Mouse (Mus musculus) midbrain, embryonic 10.5 days (tissue): Measurements from ENCODE around the gene Otop2. TPM values are rescaled to one million over a fixed set of nuclear protein-coding genes. Genes with fewer than 3 reads are reported as not detected.
A peak's percentile ranks its signal among the peaks of the same experiment; 100 is the strongest.

Experiments
- DNase-seq: peaks from one replicate; pipeline ENCODE4 v3.0.0-alpha.2; 2017; ENCODE audit warnings: low spot score
- H3K27ac ChIP-seq: fragments of 300-500 bp; sonication (generic); replicated peaks from 2 replicates; pipeline ENCODE4 v1.5.1; 2016; ENCODE audit warnings: mild to moderate bottlenecking
- H3K27me3 ChIP-seq: fragments of 300-500 bp; sonication (generic); 2 replicates; pipeline ENCODE4 v1.6.1; 2016; ENCODE audit warnings: low read depth, mild to moderate bottlenecking; ENCODE audit not compliant: poor library complexity, severe bottlenecking
- H3K36me3 ChIP-seq: fragments of 300-500 bp; sonication (generic); 2 replicates; pipeline ENCODE4 v1.6.1; 2016; ENCODE audit warnings: mild to moderate bottlenecking, moderate library complexity
- H3K4me1 ChIP-seq: fragments of 300-500 bp; sonication (generic); 2 replicates; pipeline ENCODE4 v1.6.1; 2016
- H3K4me3 ChIP-seq: fragments of 300-500 bp; sonication (generic); 2 replicates; pipeline ENCODE4 v1.5.1; 2016; ENCODE audit warnings: mild to moderate bottlenecking, moderate library complexity
- H3K9me3 ChIP-seq: fragments of 300-500 bp; sonication (generic); replicated peaks from 2 replicates; pipeline ENCODE4 v1.6.1; 2016; ENCODE audit warnings: mild to moderate bottlenecking
- WGBS: fragments of 180-500 bp; shearing (Covaris S2); methylation state at CpG from one replicate; pipeline ENCODE4 v1.1.7; 2016; 5-methylcytosine and 5-hydroxymethylcytosine counted together
- polyA plus RNA-seq: library from polyadenylated mRNA; unstranded; fragments of >200 nt; fragmentation: Nextera tagmentation; extraction: Ambion mirVana; gene quantifications from 2 replicates; pipeline ENCODE4 v1.2.1, GENCODE M21; 2016

The Otop2 gene
- polyA plus RNA-seq, 1 experiment from 2014 or later: not detected

GRCm38 (mm10) chr11:115270148-115270861, 36.7 kb upstream of the Otop2 start:
- Histone ChIP-seq H3K27ac (no peak overlapping the region), H3K27me3 (peaks cover 57% of the 10 kb centered on the region), H3K9me3 (no peaks in the 10 kb centered on the region), H3K4me1 (peaks cover 57% of the 10 kb centered on the region), H3K4me3 (no peak overlapping the region), H3K36me3 (peaks cover 26% of the 10 kb centered on the region)
- WGBS: 35% methylated on average over 19 of the region's 19 CpGs
- peak; percentile 84 for DNase-seq

- H3K36me3 ChIP-seq: peaks cover 26% of the 10 kb centered on the region
- no peak for DNase-seq
- no peak overlapping the region for H3K4me3 ChIP-seq
- 84% methylated on average over 9 of the region's 9 CpGs for WGBS
- H3K27me3 ChIP-seq: peaks cover 49% of the 10 kb centered on the region
- H3K4me1 ChIP-seq: peaks cover 57% of the 10 kb centered on the region
- H3K9me3 ChIP-seq: no peaks in the 10 kb centered on the region
- no peak overlapping the region for H3K27ac ChIP-seq
Observed at GRCm38 (mm10) chr11:115271052-115271451, 35.9 kb upstream of the Otop2 start.

GRCm38 (mm10) chr11:115271481-115271880, 35.5 kb upstream of the Otop2 start:
- Histone ChIP-seq H3K36me3 (peaks cover 26% of the 10 kb centered on the region), H3K4me1 (peaks cover 57% of the 10 kb centered on the region), H3K27ac (no peak overlapping the region), H3K4me3 (no peak overlapping the region), H3K9me3 (no peaks in the 10 kb centered on the region), H3K27me3 (peaks cover 45% of the 10 kb centered on the region)
- no peak for DNase-seq
- WGBS: 70% methylated on average over 10 of the region's 10 CpGs

- DNase-seq: no peak
- H3K27ac ChIP-seq: peak overlapping the region; percentile 33; the same call in 1 of the 2 replicates
- H3K27me3 ChIP-seq: peaks cover 30% of the 10 kb centered on the region
- peaks cover 50% of the 10 kb centered on the region for H3K4me1 ChIP-seq
- H3K9me3 ChIP-seq: no peaks in the 10 kb centered on the region
- 80% methylated on average over 10 of the region's 10 CpGs for WGBS
- peaks cover 24% of the 10 kb centered on the region for H3K36me3 ChIP-seq
- no peak overlapping the region for H3K4me3 ChIP-seq
Observed at GRCm38 (mm10) chr11:115272894-115273498, 34.0 kb upstream of the Otop2 start.

GRCm38 (mm10) chr11:115273735-115274134, 33.2 kb upstream of the Otop2 start:
- Histone ChIP-seq H3K4me1 (peaks cover 53% of the 10 kb centered on the region), H3K27me3 (peaks cover 23% of the 10 kb centered on the region), H3K9me3 (no peaks in the 10 kb centered on the region), H3K27ac (no peak overlapping the region; the same call in 1 of the 2 replicates), H3K36me3 (peaks cover 17% of the 10 kb centered on the region), H3K4me3 (no peak overlapping the region)
- 69% methylated on average over 7 of the region's 7 CpGs for WGBS
- DNase-seq: no peak

GRCm38 (mm10) chr11:115274178-115274577, 32.8 kb upstream of the Otop2 start:
- H3K4me1 ChIP-seq: peaks cover 53% of the 10 kb centered on the region
- H3K4me3 ChIP-seq: no peak overlapping the region
- H3K27me3 ChIP-seq: peaks cover 18% of the 10 kb centered on the region
- peaks cover 12% of the 10 kb centered on the region; the same call in 1 of the 2 replicates for H3K36me3 ChIP-seq
- WGBS: 85% methylated on average over 7 of the region's 7 CpGs
- H3K27ac ChIP-seq: no peak overlapping the region
- DNase-seq: no peak
- no peaks in the 10 kb centered on the region for H3K9me3 ChIP-seq

GRCm38 (mm10) chr11:115274771-115275170, 32.2 kb upstream of the Otop2 start:
- H3K4me1 ChIP-seq: peaks cover 51% of the 10 kb centered on the region
- H3K27ac ChIP-seq: no peak overlapping the region
- H3K36me3 ChIP-seq: peaks cover 6% of the 10 kb centered on the region; the same call in 1 of the 2 replicates
- DNase-seq: no peak
- no peak overlapping the region for H3K4me3 ChIP-seq
- WGBS: 91% methylated on average over 6 of the region's 6 CpGs
- H3K9me3 ChIP-seq: no peaks in the 10 kb centered on the region
- H3K27me3 ChIP-seq: peaks cover 12% of the 10 kb centered on the region

- peaks cover 5% of the 10 kb centered on the region; the same call in 1 of the 2 replicates for H3K27me3 ChIP-seq
- H3K9me3 ChIP-seq: no peaks in the 10 kb centered on the region
- H3K36me3 ChIP-seq: peaks cover 6% of the 10 kb centered on the region; the same call in 1 of the 2 replicates
- H3K4me1 ChIP-seq: peaks cover 44% of the 10 kb centered on the region
- WGBS: 91% methylated on average over 6 of the region's 6 CpGs
- DNase-seq: no peak
- H3K4me3 ChIP-seq: peak overlapping the region; percentile 65
- no peak overlapping the region for H3K27ac ChIP-seq
Observed at GRCm38 (mm10) chr11:115275509-115275908, 31.5 kb upstream of the Otop2 start.

GRCm38 (mm10) chr11:115275954-115276353, 31.0 kb upstream of the Otop2 start:
- H3K27me3 ChIP-seq: peaks cover 5% of the 10 kb centered on the region; the same call in 1 of the 2 replicates
- H3K36me3 ChIP-seq: peaks cover 6% of the 10 kb centered on the region; the same call in 1 of the 2 replicates
- H3K4me1 ChIP-seq: peaks cover 41% of the 10 kb centered on the region
- H3K27ac ChIP-seq: peak overlapping the region; percentile 88; the same call in 1 of the 2 replicates
- WGBS: 73% methylated on average over 3 of the region's 3 CpGs
- no peaks in the 10 kb centered on the region for H3K9me3 ChIP-seq
- no peak for DNase-seq
- H3K4me3 ChIP-seq: peak overlapping the region; percentile 65

- H3K27me3 ChIP-seq: no peaks in the 10 kb centered on the region
- no peaks in the 10 kb centered on the region for H3K36me3 ChIP-seq
- WGBS: under 1% methylated on average over 42 of the region's 42 CpGs
- peaks cover 41% of the 10 kb centered on the region for H3K4me1 ChIP-seq
- H3K4me3 ChIP-seq: peak within 1 kb of the TSS; percentile 65
- H3K9me3 ChIP-seq: no peaks in the 10 kb centered on the region
- DNase-seq: peak; percentile 98
- peak within 1 kb of the TSS; percentile 88 for H3K27ac ChIP-seq
Observed at GRCm38 (mm10) chr11:115276780-115277603, 30.0 kb upstream of the Otop2 start, which contains the start of gene Fdxr. Gene Fdxr (minus strand): TSS chr11:115277050.

GRCm38 (mm10) chr11:115277604-115277975, 29.4 kb upstream of the Otop2 start:
- H3K4me1 ChIP-seq: peaks cover 44% of the 10 kb centered on the region
- H3K36me3 ChIP-seq: no peaks in the 10 kb centered on the region
- WGBS: 26% methylated on average over 7 of the region's 7 CpGs
- H3K27ac ChIP-seq: peak overlapping the region; percentile 88
- DNase-seq: no peak
- H3K4me3 ChIP-seq: peak overlapping the region; percentile 65
- no peaks in the 10 kb centered on the region for H3K27me3 ChIP-seq
- H3K9me3 ChIP-seq: no peaks in the 10 kb centered on the region

GRCm38 (mm10) chr11:115278176-115278575, 28.8 kb upstream of the Otop2 start:
- H3K9me3 ChIP-seq: no peaks in the 10 kb centered on the region
- WGBS: 72% methylated on average over 6 of the region's 6 CpGs
- H3K4me1 ChIP-seq: peaks cover 39% of the 10 kb centered on the region
- peak overlapping the region; percentile 65 for H3K4me3 ChIP-seq
- H3K27me3 ChIP-seq: no peaks in the 10 kb centered on the region
- H3K27ac ChIP-seq: no peak overlapping the region
- DNase-seq: no peak
- no peaks in the 10 kb centered on the region for H3K36me3 ChIP-seq
